Mouse (Mus musculus) embryonic facial prominence, embryonic 14.5 days (tissue): ENCODE measurements around the gene Pdzd7. TPM values are rescaled to one million over a fixed set of nuclear protein-coding genes. Genes with fewer than 3 reads are reported as not detected.

Experiments used
- ATAC-seq: fragments of 200-750 bp; cut with Nextera tagmentation; 2 replicates; pipeline ENCODE4 v1.8.0; 2017; ENCODE audit warnings: low read depth, moderate number of reproducible peaks, moderate TSS enrichment
- DNase-seq: peaks from one replicate; pipeline ENCODE4 v3.0.0-alpha.2; 2015; ENCODE audit warnings: low spot score
- H3K27ac ChIP-seq: fragments of 300-500 bp; sonication (generic); replicated peaks from 2 replicates; pipeline ENCODE4 v1.5.1; 2014; ENCODE audit warnings: low read depth, mild to moderate bottlenecking, low read length, moderate library complexity
- H3K27me3 ChIP-seq: fragments of 300-500 bp; sonication (generic); replicated peaks from 2 replicates; pipeline ENCODE4 v1.6.1; 2014; ENCODE audit warnings: low read length; ENCODE audit not compliant: control insufficient read depth, insufficient read depth
- H3K36me3 ChIP-seq: fragments of 300-500 bp; sonication (generic); 2 replicates; pipeline ENCODE4 v1.6.1; 2014; ENCODE audit warnings: low read length, mixed read lengths; ENCODE audit not compliant: control insufficient read depth, insufficient read depth
- H3K4me1 ChIP-seq: fragments of 300-500 bp; sonication (generic); 2 replicates; pipeline ENCODE4 v1.6.1; 2014; ENCODE audit warnings: antibody characterized with exemption, low read length; ENCODE audit not compliant: control insufficient read depth, insufficient read depth
- H3K4me2 ChIP-seq: fragments of 300-500 bp; sonication (generic); 2 replicates; pipeline ENCODE4 v1.6.1; 2014; ENCODE audit warnings: low read depth, mild to moderate bottlenecking, low read length, moderate library complexity, mixed read lengths
- H3K4me3 ChIP-seq: fragments of 300-500 bp; sonication (generic); 2 replicates; pipeline ENCODE4 v1.5.1; 2014; ENCODE audit warnings: low read depth, mild to moderate bottlenecking, low read length
- H3K9ac ChIP-seq: fragments of 300-500 bp; sonication (generic); 2 replicates; pipeline ENCODE4 v1.6.1; 2014; ENCODE audit warnings: low read depth, mild to moderate bottlenecking, low read length, moderate library complexity, mixed read lengths
- H3K9me3 ChIP-seq: fragments of 300-500 bp; sonication (generic); 2 replicates; pipeline ENCODE4 v1.6.1; 2016; ENCODE audit warnings: low read length; ENCODE audit not compliant: control insufficient read depth
- WGBS: fragments of 180-500 bp; shearing (Covaris S2); extraction: QIAGEN DNeasy Blood & Tissue Kit; methylation state at CpG from one replicate; pipeline ENCODE4 v1.1.7; 2014; 5-methylcytosine and 5-hydroxymethylcytosine counted together
- polyA plus RNA-seq: library from polyadenylated mRNA; unstranded; fragments of >200 nt; fragmentation: Nextera tagmentation; extraction: Ambion mirVana; gene quantifications from 2 replicates; pipeline ENCODE4 v1.2.1, GENCODE M21; 2014

Pdzd7 gene
- polyA plus RNA-seq, 1 experiment from 2014 or later, result 0.32 TPM

DNA sequence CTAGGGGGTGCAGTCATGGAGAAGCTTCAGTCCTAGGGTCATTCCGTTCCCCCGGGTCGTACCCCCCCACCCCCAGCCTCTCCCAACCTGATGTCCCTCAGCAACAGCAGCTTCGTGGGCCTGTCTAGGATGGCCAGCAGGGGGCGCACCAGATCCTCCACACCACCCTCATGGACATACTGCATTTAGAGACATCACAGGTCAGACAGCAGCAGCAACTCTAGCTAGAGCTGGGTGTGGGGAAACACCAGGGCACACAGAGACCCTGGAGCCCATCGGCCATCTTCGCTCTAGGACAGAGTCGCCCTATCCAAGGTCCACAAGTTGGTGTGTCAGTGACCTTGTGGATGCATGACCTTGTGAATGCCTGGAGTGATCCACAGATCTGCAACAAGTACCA lies 15.4 kb downstream of the Pdzd7 start:
- Histone ChIP-seq H3K4me3 (no peak overlapping the region), H3K27ac (no peak overlapping the region), H3K4me2 (no peak overlapping the region), H3K27me3 (no peaks in the 10 kb centered on the region), H3K9ac (no peak overlapping the region), H3K36me3 (peaks cover 38% of the 10 kb centered on the region), H3K4me1 (0 out of 2 replicates have a peak, but pooled peaks cover 2% of the 10 kb centered on the region), H3K9me3 (no peaks in the 10 kb centered on the region)
- ATAC-seq (no peak; the same call in 1 of the 2 replicates), DNase-seq (no peak)
- 41% methylated on average over 8 of the region's 8 CpGs for WGBS

DNA sequence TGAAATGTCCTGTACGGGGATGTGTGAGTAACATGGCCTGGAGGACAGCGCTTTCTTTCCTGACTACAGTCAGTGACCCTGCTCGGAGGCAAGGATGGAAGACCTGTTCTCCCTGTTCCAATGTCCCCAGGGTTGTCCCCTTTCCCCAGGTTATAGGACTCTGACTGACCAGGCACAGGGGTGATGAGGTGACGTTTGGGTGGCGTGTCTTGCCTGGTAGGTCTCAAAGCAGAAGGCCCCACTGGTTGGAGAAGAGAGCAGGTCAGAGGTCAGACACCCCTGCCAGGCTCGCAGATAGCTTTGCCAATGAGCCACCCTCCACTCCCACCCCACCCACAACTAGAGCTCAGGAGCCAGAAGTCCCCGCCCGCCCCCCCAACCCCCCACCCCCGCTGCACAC lies 15.9 kb downstream of the Pdzd7 start:
- Histone ChIP-seq H3K4me3 (no peak overlapping the region), H3K4me1 (0 out of 2 replicates have a peak, but pooled peaks cover 2% of the 10 kb centered on the region), H3K4me2 (no peak overlapping the region), H3K27ac (no peak overlapping the region), H3K9me3 (no peaks in the 10 kb centered on the region), H3K27me3 (no peaks in the 10 kb centered on the region), H3K9ac (no peak overlapping the region), H3K36me3 (peaks cover 43% of the 10 kb centered on the region)
- 48% methylated on average over 9 of the region's 9 CpGs for WGBS
- ATAC-seq (no peak), DNase-seq (no peak)

DNA sequence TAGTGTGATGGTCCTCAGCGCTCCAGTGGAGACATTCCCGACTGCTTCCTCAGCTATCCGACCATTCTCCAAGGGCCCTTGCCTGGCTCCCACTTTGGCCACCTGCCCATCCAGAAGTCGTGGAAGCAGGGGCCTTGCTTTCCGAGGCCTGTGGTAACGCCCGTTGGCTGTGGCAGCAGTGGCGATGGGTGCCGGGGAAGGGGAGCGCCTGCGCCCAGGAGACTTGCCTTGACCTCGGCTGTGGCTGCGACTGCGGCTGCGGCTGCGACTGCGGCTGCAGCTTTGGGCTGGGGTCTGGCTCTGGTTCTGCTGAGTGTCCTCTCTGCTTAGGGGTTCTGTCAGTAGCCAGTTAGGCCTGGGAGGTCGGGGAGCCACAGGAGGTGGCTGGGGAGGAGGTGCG lies 16.8 kb downstream of the Pdzd7 start:
- H3K9ac ChIP-seq, result no peak overlapping the region
- no peaks in the 10 kb centered on the region for H3K9me3 ChIP-seq
- no peaks in the 10 kb centered on the region for H3K27me3 ChIP-seq
- H3K36me3 ChIP-seq, result peaks cover 50% of the 10 kb centered on the region
- no peak overlapping the region for H3K27ac ChIP-seq
- no peak overlapping the region for H3K4me3 ChIP-seq
- no peak for ATAC-seq
- no peak overlapping the region for H3K4me2 ChIP-seq
- no peak for DNase-seq
- H3K4me1 ChIP-seq, result 0 out of 2 replicates have a peak, but pooled peaks cover 2% of the 10 kb centered on the region
- 62% methylated on average over 19 of the region's 19 CpGs for WGBS

DNA sequence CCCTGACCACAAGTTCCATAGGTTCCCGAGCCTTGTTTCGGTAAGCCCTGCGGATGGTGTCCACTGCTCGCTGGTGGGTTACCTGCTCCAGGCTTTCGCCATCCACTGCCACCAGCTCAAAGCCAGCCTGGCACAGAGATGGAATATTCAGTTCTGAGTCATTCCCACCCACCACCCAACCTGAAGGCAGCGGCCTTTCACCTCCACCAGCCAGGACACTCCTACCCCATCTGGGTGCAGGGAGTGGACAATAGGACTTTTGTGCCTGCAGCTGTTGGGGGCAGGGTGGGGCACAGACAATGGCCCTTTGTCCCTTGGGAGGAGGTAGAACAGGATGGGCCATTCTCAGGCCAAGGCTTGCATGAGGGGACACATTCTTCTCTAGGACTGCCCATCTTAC lies 17.7 kb downstream of the Pdzd7 start:
- Histone ChIP-seq H3K9ac (no peak overlapping the region), H3K9me3 (no peaks in the 10 kb centered on the region), H3K4me2 (no peak overlapping the region), H3K36me3 (peaks cover 57% of the 10 kb centered on the region), H3K4me3 (no peak overlapping the region), H3K4me1 (0 out of 2 replicates have a peak, but pooled peaks cover 2% of the 10 kb centered on the region), H3K27me3 (no peaks in the 10 kb centered on the region), H3K27ac (no peak overlapping the region)
- no peak for ATAC-seq
- no peak for DNase-seq
- WGBS, result 87% methylated on average over 5 of the region's 6 CpGs

DNA sequence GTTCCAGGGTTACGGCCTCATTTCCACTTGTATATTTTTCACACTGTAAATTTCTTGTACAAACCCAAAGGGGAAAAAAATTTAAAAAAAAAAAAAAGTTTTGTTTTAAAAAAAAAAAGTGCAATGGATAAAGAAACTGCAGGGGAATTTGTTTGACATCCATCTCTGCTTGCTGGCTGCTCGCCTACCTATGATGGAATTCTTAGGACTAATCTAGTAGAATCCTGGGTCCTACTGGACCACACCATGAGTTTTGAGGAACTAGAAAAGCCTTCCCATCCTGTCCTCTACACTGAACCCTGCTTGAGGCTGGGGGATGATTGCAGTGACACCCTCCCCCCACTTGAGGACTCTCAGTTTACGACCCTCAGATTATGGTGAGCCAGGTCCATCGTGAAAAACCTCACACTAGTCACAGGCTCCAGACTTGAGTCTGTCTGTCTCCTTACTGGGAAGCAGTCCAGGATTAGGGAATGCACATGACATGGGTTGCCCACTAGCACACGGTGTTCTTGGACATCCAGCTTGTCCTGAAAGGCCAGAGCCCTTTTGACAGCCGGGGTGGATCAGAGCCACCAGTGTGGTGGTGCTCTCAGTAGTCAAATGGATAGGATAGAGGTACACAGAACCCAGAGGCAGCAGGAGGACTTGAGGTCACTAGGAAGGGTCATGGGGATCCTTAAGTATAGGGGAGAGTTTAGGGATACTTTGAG lies 18.4 kb downstream of the Pdzd7 start:
- ATAC-seq (no peak), DNase-seq (no peak)
- peaks cover 65% of the 10 kb centered on the region for H3K36me3 ChIP-seq
- H3K27ac ChIP-seq, result no peak overlapping the region
- no peak overlapping the region for H3K4me2 ChIP-seq
- H3K9me3 ChIP-seq, result no peaks in the 10 kb centered on the region
- 0 out of 2 replicates have a peak, but pooled peaks cover 2% of the 10 kb centered on the region for H3K4me1 ChIP-seq
- 71% methylated on average over 6 of the region's 6 CpGs for WGBS
- no peaks in the 10 kb centered on the region for H3K27me3 ChIP-seq
- no peak overlapping the region for H3K4me3 ChIP-seq
- H3K9ac ChIP-seq, result no peak overlapping the region

DNA sequence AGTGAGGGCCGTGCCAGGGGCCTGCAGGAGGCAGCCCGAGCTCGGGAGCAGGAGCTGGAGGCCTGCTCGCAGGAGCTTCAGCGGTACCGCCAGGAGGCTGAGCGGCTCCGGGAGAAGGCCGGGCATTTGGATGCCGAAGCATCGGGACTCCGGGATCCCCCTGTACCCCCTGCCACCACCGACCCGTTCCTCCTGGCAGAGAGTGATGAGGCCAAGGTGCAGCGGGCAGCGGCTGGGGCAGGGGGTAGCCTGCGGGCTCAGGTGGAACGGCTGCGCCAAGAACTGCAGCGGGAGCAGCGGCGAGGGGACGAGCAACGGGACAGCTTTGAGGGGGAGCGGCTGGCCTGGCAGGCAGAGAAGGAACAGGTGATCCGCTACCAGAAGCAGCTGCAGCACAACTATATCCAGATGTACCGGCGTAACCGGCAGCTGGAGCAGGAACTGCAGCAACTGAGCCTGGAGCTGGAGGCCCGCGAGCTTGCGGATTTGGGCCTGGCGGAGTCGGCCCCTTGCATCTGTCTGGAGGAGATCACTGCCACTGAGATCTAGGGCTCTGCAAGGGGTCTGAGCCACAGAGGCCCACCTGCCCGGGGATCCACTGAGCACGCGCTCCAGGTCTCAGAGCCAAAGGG lies 19.5 kb downstream of the Pdzd7 start:
- Histone ChIP-seq H3K9me3 (no peaks in the 10 kb centered on the region), H3K9ac (no peak overlapping the region), H3K36me3 (peaks cover 74% of the 10 kb centered on the region), H3K4me1 (peaks cover 4% of the 10 kb centered on the region; the same call in 1 of the 2 replicates), H3K27me3 (no peaks in the 10 kb centered on the region), H3K4me2 (no peak overlapping the region), H3K4me3 (no peak overlapping the region), H3K27ac (no peak overlapping the region)
- WGBS, result 79% methylated on average over 27 of the region's 37 CpGs
- DNase-seq (no peak), ATAC-seq (no peak)

DNA sequence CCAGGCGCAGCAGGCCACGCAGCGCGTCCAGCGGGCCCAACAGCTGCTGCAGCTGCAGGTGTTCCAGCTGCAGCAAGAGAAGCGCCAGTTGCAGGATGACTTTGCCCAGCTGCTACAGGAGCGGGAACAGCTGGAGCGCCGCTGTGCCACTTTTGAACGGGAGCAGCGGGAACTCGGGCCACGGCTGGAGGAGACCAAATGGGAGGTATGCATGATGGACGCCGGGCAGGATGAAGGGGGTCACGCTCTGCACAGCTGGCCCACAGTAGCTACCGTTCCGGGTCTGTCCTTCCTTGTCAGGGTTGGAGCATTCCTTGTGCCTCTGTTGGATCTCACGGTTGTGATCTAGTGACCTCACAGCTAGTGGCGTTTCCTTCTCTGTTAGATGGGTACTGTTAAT lies 20.7 kb downstream of the Pdzd7 start:
- Histone ChIP-seq H3K9ac (no peak overlapping the region), H3K36me3 (peaks cover 74% of the 10 kb centered on the region), H3K4me3 (no peak overlapping the region), H3K27ac (no peak overlapping the region), H3K9me3 (no peaks in the 10 kb centered on the region), H3K27me3 (no peaks in the 10 kb centered on the region), H3K4me1 (peaks cover 13% of the 10 kb centered on the region), H3K4me2 (no peak overlapping the region)
- no peak for DNase-seq
- ATAC-seq, result no peak
- WGBS, result 88% methylated on average over 20 of the region's 20 CpGs

DNA sequence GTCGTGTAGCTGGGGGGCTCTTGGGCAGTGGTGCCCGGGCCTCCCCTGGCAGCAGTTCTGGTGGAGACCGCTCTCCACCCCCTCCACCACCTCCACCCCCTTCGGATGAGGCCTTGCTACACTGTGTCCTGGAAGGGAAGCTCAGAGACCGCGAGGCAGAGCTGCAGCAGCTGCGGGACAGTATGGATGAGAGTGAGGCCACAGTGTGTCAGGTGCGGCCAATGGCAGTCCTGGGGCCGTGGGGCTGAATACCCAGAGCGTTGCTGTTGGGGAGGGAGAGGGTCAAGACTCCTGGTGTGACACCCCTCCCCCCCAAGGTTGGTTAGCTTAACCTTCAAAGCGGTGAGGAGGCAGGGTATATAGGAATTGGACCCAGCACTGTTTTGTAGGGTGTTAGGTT lies 21.5 kb downstream of the Pdzd7 start:
- ATAC-seq (no peak), DNase-seq (no peak)
- peaks cover 74% of the 10 kb centered on the region for H3K36me3 ChIP-seq
- H3K9me3 ChIP-seq, result no peaks in the 10 kb centered on the region
- no peak overlapping the region for H3K4me2 ChIP-seq
- H3K4me1 ChIP-seq, result peaks cover 20% of the 10 kb centered on the region
- H3K27ac ChIP-seq, result no peak overlapping the region
- no peak overlapping the region for H3K4me3 ChIP-seq
- H3K27me3 ChIP-seq, result no peaks in the 10 kb centered on the region
- 81% methylated on average over 10 of the region's 11 CpGs for WGBS
- no peak overlapping the region for H3K9ac ChIP-seq
